Mouse (Mus musculus): ENCODE results near the gene Cryba4.

The Cryba4 gene

GRCm38 (mm10) chr5:112286608-112286983 lies 34.3 kb upstream of the Cryba4 start:
- WGBS: 84% methylated on average over 2 of the region's 2 CpGs

- 71% methylated on average over 7 of the region's 7 CpGs for whole genome bisulfite sequencing
These were observed 33.3 kb upstream of the Cryba4 start for GRCm38 (mm10) chr5:112285548-112286085.

- 63% methylated on average over 7 of the region's 7 CpGs for WGBS
These were observed 31.9 kb upstream of the Cryba4 start for GRCm38 (mm10) chr5:112284203-112284582.

GRCm38 (mm10) chr5:112283543-112284202 lies 31.4 kb upstream of the Cryba4 start:
- 67% methylated on average over 10 of the region's 10 CpGs for WGBS

GRCm38 (mm10) chr5:112282780-112283482 lies 30.6 kb upstream of the Cryba4 start:
- 72% methylated on average over 9 of the region's 9 CpGs for WGBS

- WGBS: 70% methylated on average over 6 of the region's 6 CpGs
These were observed 29.9 kb upstream of the Cryba4 start for GRCm38 (mm10) chr5:112282123-112282779.

GRCm38 (mm10) chr5:112281676-112282075 lies 29.4 kb upstream of the Cryba4 start:
- 77% methylated on average over 4 of the region's 4 CpGs for WGBS

- 64% methylated on average over 15 of the region's 15 CpGs for WGBS
These were observed 28.7 kb upstream of the Cryba4 start for GRCm38 (mm10) chr5:112280863-112281660.

- WGBS: 70% methylated on average over 7 of the region's 7 CpGs
These were observed 27.8 kb upstream of the Cryba4 start for GRCm38 (mm10) chr5:112280151-112280550.

- WGBS: 61% methylated on average over 17 of the region's 17 CpGs
These were observed 27.1 kb upstream of the Cryba4 start for GRCm38 (mm10) chr5:112279181-112280021.

- 79% methylated on average over 11 of the region's 11 CpGs for WGBS
These were observed 25.7 kb upstream of the Cryba4 start for GRCm38 (mm10) chr5:112277906-112278470.

- WGBS: under 1% methylated on average over 24 of the region's 24 CpGs
These were observed 24.6 kb upstream of the Cryba4 start for GRCm38 (mm10) chr5:112276907-112277348.

- WGBS: under 1% methylated on average over 62 of the region's 62 CpGs
These were observed 24.1 kb upstream of the Cryba4 start, which contains the start of gene Tpst2 for GRCm38 (mm10) chr5:112276267-112276873. Gene Tpst2, plus strand, starts transcription at chr5:112276691.

GRCm38 (mm10) chr5:112275021-112275804 lies 22.9 kb upstream of the Cryba4 start:
- 46% methylated on average over 4 of the region's 4 CpGs for WGBS

GRCm38 (mm10) chr5:112273746-112274463 lies 21.6 kb upstream of the Cryba4 start:
- whole genome bisulfite sequencing: 70% methylated on average over 2 of the region's 2 CpGs

- 86% methylated on average over 2 of the region's 2 CpGs for WGBS
These were observed 20.6 kb upstream of the Cryba4 start for GRCm38 (mm10) chr5:112272934-112273333.

- 34% methylated on average over 24 of the region's 24 CpGs for WGBS
These were observed 18.6 kb upstream of the Cryba4 start for GRCm38 (mm10) chr5:112270764-112271541.

Data from cerebral cortex, adult 2 months (tissue).